Comparison of ENCODE assay signal across 10 mouse cellular contexts in genomic region chr12:107753022-107753421, GRCm38 (mm10).
A peak's percentile ranks its signal among the peaks of the same experiment; 100 is the strongest.
DNase-seq lines count a peak whose midpoint lies in the region; ATAC-seq and TF ChIP-seq lines count a peak whose summit lies in the region.
"Had no signal": no experiment of that assay in that cellular context is flagged by ENCODE, and none has a peak within 500 bp of the region (broad histone marks: within the 10 kb centered on the region; RNA-seq: fewer than 3 reads in every experiment).

No protein-coding gene starts in this region.

- H3K27me3 ChIP-seq in heart, embryonic 13.5 days (replicated peaks): peaks cover 5% of the 10 kb centered on the region; the same call in 1 of the 2 replicates
- H3K27me3 ChIP-seq in myocyte (ENCODE audit: control insufficient read depth, insufficient read depth, insufficient read length): no peaks in the 10 kb centered on the region
- H3K27me3 ChIP-seq: liver, embryonic 15.5 days had no signal

- DNase-seq in gastrocnemius, adult 2 months: peak; percentile 83
- DNase-seq in gastrocnemius, postnatal 4 days (ENCODE audit: low spot score in 2 of 2): no peak
- peak; percentile 74 for DNase-seq in adrenal gland, postnatal 25 days
- no peak for DNase-seq in cerebellum, postnatal 25 days
- no peak for DNase-seq in layer of hippocampus, adult 2 months (ENCODE audit: low spot score in 2 of 2)
- DNase-seq: kidney, adult 8-10 months had no signal

- TF ChIP-seq POLR2A in myocyte (IDR thresholded peaks at IDR 0.05; ENCODE audit: insufficient read length, low read depth): no peak

- H3K36me3 ChIP-seq in heart, embryonic 13.5 days: no peaks in the 10 kb centered on the region
- no peaks in the 10 kb centered on the region for H3K36me3 ChIP-seq in myocyte (ENCODE audit: control insufficient read depth, insufficient read depth)
- H3K36me3 ChIP-seq: liver, embryonic 15.5 days had no signal

- H3K4me1 ChIP-seq in heart, embryonic 13.5 days: peaks cover 49% of the 10 kb centered on the region
- H3K4me1 ChIP-seq: liver, embryonic 15.5 days had no signal

- no peaks in the 10 kb centered on the region for H3K9me3 ChIP-seq in heart, embryonic 13.5 days
- H3K9me3 ChIP-seq: liver, embryonic 15.5 days had no signal

- no peak for ATAC-seq in heart, embryonic 13.5 days (ENCODE audit: extremely low read depth, insufficient number of reproducible peaks, low FRiP score, low TSS enrichment)
- no peak for ATAC-seq in megakaryocyte progenitor cell, adult 5-6 weeks (replicated peaks; ENCODE audit: poor library complexity)

- H3K4me2 ChIP-seq in heart, embryonic 13.5 days: peak overlapping the region; percentile 8; the same call in 1 of the 2 replicates
- H3K4me2 ChIP-seq in myocyte (ENCODE audit: low read depth): peak overlapping the region; percentile 82
- H3K4me2 ChIP-seq: liver, embryonic 15.5 days had no signal

- no peaks in the 10 kb centered on the region for H3K79me2 ChIP-seq in myocyte (ENCODE audit: control insufficient read depth, insufficient read depth)

- WGBS in heart, embryonic 13.5 days: 49% methylated on average over 8 of the region's 8 CpGs

- no peak overlapping the region for H3K4me3 ChIP-seq in gastrocnemius, adult 2 months
- H3K4me3 ChIP-seq in heart, embryonic 13.5 days: no peak overlapping the region
- no peak overlapping the region for H3K4me3 ChIP-seq in myocyte
- H3K4me3 ChIP-seq in layer of hippocampus, adult 2 months: no peak overlapping the region
- H3K4me3 ChIP-seq: liver, embryonic 15.5 days had no signal

- intact Hi-C loops in gastrocnemius, adult 2 months (cut with DNase I): no loop called here

- H3ac ChIP-seq in myocyte (ENCODE audit: control insufficient read depth, insufficient read length): no peak overlapping the region

- no peak overlapping the region for H3K9ac ChIP-seq in heart, embryonic 13.5 days
- H3K9ac ChIP-seq: liver, embryonic 15.5 days had no signal

- no peak for TF ChIP-seq CTCF in gastrocnemius, adult 2 months (IDR thresholded peaks at IDR 0.05)
- TF ChIP-seq CTCF in layer of hippocampus, adult 2 months (conservative IDR thresholded peaks at IDR 0.05): no peak

- H3K27ac ChIP-seq in gastrocnemius, adult 2 months: no peak overlapping the region
- H3K27ac ChIP-seq in heart, embryonic 13.5 days (replicated peaks): no peak overlapping the region
- H3K27ac ChIP-seq in layer of hippocampus, adult 2 months: no peak overlapping the region
- H3K27ac ChIP-seq: liver, embryonic 15.5 days had no signal

TF ChIP-seq in myocyte, 11 proteins besides CTCF, POLR2A, EP300 and RAD21:
- peak; percentile 64; the same call in 1 of the 2 replicates for TF ChIP-seq CEBPB (IDR thresholded peaks at IDR 0.05; ENCODE audit: insufficient read depth, poor library complexity, severe bottlenecking)
- TF ChIP-seq POLR2AphosphoS2 (IDR thresholded peaks at IDR 0.05; ENCODE audit: insufficient read length, low read depth): no peak

Comparison
In these comparisons a context has a peak if more than half of its experiments do, and no peak if none do; other contexts are left out.
1. DNase-seq: peak in gastrocnemius, adult 2 months (single experiment) and adrenal gland, postnatal 25 days (single experiment); none in gastrocnemius, postnatal 4 days (0 of 2), cerebellum, postnatal 25 days (0 of 2) and layer of hippocampus, adult 2 months (0 of 2).